Mouse (Mus musculus): Measurements from ENCODE around the gene C4bp.
"Not testable (repeated sequence)": the region's sequence is repeated elsewhere in the genome, so short reads cannot be mapped to it uniquely, and the experiment has no call there.

The C4bp gene

DNA sequence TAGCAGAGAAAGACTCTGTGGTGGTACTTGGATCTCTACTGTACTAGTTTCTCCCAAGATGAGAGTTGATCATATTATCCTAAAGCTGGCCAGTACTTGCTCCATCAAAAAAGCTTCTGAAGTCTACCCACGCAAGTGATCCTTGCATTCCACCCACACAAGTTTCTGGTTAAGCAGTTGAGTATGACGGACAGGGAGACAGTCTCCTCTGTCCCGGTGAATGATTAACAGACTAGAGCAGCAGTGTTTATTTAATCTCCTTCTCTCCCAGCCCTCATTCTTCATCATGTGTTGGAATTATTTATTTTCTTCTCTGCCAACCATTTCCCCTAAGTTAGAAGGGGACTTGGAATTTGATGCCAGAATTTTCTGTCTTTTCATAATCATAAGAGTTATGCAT, at the start of gene C4bp:
Gene C4bp (minus strand): TSS at position 179 of the 400 bp plus-strand sequence.
- DNase-seq (ENCODE audit: low read depth in 2 of 2, low spot score in 2 of 2) = no peak

DNA sequence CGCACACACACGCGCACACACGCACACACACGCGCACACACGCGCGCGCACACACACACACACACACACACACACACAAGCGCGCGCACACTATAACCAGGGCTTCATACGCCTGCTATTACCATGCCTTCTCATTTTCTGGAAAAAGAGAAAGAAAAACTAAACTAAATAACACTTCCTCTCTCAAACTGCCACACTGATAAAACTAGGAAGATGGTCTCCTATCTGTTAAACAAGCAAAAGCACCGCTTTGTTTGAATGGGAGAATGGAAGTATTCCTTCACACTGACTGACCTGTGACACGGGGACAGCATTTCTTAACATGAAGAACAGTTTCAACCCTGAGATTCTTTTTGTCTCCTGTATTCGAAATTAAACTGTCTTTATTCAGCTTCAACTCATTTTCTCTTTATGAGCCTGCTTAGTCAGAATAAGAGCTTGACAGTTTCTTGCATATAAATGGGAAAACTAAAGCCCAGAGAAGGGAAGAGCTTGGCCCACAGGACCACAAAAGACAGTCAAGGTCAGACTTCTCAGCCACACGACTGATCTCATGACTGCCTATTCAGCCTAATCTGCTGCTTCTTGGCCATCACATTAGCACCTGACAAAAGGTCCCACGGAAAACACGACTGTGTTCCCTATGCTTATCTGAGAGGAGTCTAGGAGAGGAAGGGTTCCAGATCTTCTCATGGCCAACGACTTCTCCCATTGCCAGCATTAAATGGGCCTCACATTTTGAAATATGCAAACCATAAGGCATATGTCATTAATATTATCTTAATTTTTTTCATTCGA, 49.0 kb upstream of the C4bp start:
- DNase-seq (ENCODE audit: low read depth in 2 of 2, low spot score in 2 of 2) = no peak

DNA sequence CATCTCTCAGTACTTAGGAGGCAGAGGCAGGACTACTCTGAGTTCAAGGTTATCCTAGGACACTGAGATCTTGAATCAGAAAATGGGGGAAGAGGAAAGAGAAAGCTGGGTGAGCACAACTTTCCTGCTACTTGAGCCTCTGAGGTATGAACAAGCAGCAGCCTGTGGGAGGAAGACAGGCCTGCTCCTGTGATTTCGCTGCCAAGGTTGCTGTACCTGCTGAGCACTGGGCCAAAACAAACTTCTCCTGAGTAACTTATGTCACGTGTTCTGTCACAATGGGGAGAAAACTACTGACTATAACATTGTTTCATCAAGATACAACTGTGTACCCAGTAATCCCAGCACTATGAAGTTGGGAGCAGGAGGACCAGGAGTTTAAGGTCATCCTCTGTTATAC, 42.2 kb upstream of the C4bp start:
- no peak for DNase-seq (ENCODE audit: low read depth in 2 of 2, low spot score in 2 of 2)

DNA sequence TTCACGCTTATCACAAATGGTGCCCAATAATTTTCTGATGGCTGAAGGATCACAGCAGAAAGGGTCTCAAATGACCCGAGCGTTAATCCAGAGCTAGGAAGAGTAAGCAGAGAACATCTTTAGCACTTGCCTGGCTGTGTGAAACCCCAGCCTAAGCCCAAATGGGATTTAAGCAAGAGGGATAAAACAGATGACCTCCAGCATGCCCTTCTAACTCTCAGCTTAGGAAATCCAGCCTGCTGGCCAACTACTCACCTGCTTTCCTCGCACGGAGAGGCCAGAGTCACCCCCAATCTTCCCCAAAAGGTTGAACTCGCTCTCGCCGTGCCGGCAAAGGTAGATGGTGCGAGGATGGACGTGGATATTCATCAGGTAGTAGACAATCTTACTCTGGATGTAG, 40.5 kb upstream of the C4bp start:
- no peak for DNase-seq (ENCODE audit: low read depth in 2 of 2, low spot score in 2 of 2)

DNA sequence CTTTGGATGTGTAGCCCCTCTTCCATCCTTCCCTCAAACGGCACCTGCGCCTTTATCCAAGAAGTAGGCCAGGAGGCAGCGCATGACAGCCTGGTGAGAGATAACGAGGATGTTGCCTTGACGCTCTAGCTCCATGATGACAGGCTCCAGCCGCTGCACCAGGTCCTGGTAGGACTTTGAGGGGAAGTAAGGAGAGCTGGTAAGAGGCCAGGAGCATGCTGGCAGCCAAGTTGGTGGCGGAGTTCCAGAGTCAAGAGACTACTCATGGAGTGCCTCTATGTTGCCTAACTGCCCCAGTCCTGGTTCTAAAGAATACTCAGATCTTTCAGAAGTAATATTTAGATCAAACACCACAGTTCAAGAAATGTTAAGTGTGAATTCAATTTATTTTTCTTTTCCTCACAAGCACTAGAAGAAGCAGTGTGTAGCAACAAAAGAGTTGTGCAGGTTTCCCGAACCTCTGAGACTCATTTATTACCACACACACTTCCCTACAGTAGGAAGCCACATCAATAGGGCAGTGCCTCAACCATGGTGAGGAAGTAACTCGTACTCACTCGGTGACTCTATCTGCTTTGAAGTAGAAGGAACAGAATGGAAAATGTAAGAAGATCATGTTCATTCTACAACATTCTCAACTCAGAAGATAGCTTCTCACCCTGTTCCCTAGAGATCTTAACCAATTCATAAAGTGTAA, 38.7 kb upstream of the C4bp start:
- DNase-seq (ENCODE audit: low read depth in 2 of 2, low spot score in 2 of 2) = no peak

DNA sequence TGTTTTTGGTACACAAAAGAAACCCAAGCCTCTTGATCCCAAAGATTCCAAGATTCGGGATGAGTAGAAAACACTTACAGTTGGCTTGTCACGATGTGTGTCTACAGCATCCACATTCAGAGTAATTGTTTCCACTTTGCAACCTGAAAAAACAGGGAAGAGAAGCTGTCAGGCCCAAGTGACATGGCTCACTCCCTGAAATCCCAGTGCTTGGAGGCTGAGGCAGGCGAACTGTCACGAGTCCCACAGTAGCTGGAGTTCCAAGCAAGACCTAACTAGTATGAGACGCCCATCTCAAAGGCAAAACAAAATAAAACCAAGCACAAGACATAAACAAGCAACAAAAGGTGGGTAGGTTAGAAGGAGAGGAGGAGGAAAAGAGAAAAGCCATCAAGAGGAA, 37.2 kb upstream of the C4bp start:
- DNase-seq (ENCODE audit: low read depth in 2 of 2, low spot score in 2 of 2) = no peak

DNA sequence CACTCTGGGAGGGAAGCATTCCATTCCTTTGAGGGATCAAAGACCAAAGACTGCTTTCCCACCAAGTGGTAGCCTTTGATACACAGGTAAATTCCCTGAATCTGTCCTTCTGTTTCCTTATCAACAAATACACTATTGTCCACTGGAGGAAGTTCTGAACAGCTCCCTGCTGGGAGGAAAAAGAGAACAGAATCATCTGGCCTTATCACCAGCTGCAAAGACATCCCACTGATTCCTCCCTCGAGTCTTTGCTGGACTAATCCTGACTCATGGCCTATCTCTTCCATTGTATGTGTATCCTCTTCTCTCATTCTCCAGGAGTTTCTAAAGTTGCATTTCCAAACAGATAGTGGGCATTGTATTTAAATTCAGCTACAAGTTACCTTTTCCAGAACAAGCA, 22.5 kb upstream of the C4bp start:
- no peak for DNase-seq (ENCODE audit: low read depth in 2 of 2, low spot score in 2 of 2)

DNA sequence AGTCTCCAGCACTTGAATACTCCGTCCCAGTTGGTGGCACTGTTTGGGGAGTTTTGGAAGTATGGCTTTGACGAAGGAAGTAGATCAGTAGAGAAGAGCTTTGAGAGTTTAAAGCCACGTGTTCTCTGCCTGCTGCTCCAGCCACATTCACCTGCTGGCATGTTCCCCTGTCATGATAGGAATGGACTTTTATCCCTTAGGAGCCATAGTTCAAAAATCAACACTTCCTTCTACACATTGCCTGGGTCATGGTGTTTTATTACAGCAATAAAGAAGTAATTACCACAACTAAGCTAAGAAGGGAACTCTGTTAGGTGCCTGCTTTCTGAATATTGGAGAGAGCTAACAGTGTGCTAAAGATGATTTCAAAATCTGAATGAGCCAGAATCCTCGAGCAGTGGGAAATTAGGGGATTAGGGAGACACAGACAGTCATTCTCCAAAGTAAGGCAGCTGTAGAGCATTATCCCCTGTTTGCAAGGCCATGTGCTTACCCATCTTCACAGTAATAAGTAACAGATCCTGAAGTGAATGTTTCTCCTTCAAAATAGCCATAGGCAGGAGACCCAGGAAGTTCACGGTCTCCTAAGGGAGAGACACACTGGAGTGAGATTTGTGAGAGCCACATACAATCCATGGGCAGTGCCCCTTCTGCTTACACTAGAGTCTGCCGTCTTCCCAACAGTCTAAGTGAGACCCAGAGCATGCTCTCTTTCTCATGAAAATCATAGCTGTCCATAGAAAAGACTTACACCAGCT, 20.4 kb upstream of the C4bp start:
- DNase-seq (ENCODE audit: low read depth in 2 of 2, low spot score in 2 of 2) = no peak

DNA sequence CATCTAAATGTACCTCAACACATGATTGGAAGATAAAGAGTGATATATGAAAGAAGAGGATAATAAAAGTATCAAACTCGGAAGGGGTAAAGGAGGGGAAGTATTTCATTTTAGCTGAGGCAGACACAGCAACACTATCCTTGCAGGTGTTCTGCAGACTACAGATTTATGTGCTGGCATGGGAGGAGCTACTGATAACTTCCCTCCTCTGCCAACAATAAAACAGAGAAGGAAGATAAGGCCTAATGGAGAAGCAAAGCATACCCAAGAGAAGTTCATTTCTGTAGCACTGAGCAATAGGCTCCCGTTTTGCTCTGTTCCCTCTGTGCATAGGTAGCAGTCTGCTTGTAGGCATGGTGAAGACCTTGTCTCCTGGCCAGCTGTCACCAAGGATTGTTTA, 19.6 kb upstream of the C4bp start:
- no peak for DNase-seq (ENCODE audit: low read depth in 2 of 2, low spot score in 2 of 2)

DNA sequence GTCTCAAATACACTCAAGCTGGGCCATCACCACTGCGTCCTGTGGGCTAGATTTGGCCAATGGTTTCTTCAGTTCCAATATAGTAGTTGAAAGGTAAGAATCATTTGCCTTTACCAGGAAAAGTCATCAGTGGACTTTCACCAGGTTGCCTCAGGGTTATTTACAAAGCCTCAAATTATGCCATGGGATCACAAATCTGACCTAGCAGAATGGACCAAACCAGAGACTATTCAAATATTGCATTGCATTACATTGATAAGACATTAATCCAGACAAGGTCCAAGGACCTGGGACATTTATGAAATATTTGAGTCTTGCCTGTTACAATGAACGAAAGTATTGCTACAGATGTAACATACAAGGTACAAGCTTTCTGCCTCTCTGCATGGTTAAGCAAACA, 17.1 kb upstream of the C4bp start:
- DNase-seq (ENCODE audit: low read depth in 2 of 2, low spot score in 2 of 2) = no peak

DNA sequence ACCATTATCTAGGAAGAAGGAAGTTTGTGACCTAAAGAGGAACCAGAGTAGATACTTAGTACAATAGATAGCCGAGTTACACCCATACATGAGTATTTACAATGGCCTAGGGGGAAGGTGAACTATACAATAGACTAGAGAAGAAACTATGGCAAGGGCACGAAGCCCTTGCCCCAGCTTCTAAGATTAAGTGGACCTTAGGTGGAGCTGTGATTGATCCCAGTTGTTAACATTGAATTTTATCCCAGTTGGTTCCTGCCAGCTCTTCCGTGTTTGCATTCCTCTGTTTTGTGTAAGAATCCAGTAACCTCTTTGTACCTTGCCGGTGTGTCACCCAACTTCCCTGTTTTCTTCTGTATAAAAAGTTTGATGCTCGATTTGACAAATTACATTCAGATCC, 2.1 kb upstream of the C4bp start:
- not testable (repeated sequence) for DNase-seq (ENCODE audit: low read depth in 2 of 2, low spot score in 2 of 2)

DNA sequence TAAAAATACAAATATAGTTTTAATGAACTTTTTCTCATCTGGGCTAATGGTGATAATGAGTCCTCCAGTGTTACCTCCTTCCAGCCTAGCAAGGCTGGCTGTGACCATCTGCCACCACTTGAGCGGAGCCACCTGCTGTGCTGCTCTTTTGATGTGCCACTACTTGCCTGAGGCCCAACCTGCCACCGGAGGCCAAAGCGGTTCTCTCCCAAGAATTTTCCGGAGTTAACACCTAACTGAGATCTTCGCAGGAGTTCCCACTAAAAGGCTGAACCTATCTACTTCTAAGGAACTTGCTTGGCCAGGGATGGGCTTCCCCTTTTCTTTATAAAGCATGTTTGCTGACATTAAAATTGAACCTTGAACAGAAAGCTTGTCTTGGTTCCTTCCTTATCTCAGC, 1.8 kb downstream of the C4bp start:
- DNase-seq (ENCODE audit: low read depth in 2 of 2, low spot score in 2 of 2) = not testable (repeated sequence)

DNA sequence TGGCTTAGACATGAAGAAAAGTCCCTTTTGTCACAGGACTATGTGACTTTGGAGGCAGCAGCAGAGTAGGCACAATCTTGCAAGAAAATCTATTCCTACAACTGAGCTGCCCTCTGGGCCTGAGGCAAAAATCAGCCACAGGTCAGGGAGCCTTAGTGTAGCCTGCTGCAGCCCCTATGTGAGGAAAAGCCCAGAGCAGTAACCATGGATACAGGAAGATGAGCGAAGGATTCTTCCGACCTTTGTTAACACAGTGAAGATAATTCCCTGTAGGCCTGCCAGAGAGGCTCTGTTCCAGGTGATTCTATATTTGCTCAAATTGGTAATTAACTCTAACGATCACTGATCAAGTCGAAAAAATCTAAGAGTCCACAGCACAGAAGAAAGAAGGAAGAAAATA, 17.3 kb downstream of the C4bp start:
- DNase-seq (ENCODE audit: low read depth in 2 of 2, low spot score in 2 of 2) = no peak

DNA sequence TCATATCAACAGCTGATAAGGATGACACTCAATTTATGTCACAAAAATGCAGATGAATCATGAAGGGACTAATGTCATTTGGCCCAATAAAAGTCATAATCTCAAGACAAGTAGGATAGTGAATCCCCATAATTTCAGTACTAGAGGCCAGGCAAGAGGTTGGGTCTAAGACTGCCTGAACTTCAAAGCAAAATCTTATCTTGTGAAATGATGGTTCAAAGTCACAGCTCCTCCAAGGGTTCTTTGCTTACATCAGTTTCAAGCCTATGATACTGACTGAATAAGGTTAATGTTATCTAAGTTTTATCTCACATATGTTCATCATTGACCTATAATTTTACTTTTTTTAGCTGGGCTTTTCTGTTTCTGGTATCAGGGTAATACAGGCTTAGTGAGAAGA, 20.5 kb downstream of the C4bp start:
- DNase-seq (ENCODE audit: low read depth in 2 of 2, low spot score in 2 of 2) = no peak

DNA sequence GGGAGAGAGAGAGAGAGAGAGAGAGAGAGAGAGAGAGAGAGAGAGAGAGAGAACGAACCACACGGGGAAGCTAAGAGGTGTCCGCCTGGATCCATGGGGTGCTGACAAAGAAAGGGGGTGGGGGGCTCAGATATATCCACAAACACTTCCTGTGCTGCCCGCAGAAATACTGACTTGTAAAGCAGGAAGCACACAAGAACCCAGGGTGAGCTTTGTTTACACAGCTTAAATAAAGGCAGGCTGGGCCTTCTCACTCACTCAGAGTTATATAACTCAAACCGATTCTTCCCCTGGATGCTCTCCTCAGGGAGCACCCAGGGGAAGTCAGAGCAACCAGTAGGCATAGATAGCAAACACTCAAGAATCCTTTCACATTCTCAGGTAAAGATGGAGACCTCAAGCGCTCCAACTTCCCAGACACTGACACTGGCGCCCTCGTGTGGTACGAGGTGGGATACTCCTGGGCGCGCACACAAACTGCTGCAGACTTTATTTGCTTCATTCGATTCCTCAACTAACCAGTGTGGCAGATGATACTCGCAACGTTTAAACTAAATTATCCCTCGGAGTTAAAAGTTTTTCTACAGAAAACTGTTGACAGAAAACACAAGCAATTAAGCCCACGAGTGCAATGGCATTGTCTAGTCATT, 27.5 kb downstream of the C4bp start:
- DNase-seq (ENCODE audit: low read depth in 2 of 2, low spot score in 2 of 2) = peak; percentile 87 to 93

DNA sequence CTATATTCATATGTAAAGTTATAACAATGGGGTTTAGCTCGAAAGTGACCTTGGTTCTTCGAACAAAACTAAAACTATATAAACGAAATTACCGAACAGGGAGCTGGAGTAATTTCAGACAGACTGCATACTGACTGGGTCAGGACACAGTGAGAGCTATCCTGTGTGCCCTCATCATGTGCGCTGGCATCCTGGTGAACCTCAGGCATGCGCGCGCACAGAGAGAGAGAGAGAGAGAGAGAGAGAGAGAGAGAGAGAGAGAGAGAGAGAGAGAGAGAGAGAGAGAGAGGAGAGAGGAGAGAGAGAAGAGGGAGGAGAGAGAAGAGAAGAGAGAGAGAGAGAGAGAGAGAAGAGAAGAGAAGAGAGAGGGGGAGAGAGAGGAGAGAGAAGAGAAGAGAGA, 28.1 kb downstream of the C4bp start:
- peak; percentile 27 to 33 for DNase-seq (ENCODE audit: low read depth in 2 of 2, low spot score in 2 of 2)

DNA sequence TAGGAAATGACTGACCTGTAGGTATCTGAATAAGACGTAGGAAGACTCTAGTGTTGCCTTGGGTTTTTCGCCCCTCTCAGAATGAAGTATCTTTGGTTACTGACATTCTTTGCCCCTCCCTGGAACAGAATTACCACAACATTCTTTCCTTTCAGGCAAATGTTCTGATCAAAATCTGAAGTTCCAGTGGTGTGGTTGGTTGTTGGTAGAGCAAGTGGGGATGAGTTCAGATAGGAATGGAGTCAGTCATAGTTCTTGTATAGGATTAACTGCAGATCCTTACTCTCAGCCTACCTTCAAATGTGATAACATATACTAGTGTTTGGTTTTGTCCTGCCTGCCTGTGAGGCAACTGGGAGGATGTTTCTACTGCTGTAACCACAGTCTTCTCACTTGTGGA, 31.9 kb downstream of the C4bp start, which contains the start of gene Zp3r:
Gene Zp3r (minus strand): TSS at position 101 of the 400 bp plus-strand sequence.
- DNase-seq (ENCODE audit: low read depth in 2 of 2, low spot score in 2 of 2) = peak; percentile 11 to 23

DNA sequence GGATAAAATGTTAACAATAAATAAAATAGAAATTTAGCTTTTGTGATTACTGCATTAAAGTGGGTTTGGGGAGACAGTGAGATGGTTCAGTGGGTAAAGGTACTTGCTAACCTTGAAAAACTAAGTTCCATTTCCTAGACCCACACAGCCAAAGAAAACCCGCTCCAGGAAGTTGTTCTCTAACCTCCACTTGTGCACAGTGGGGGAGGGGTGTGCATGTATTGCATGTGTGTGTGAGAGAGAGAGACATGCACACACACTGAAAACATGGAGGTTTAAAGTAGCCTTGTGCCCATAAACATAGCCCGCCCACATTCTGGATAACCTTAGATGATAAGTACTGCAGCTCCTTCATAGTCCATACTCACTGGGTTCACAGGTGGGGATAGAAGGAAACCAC, 65.1 kb downstream of the C4bp start:
- peak in 1 of 2 experiments; percentile 23 for DNase-seq (ENCODE audit: low read depth in 2 of 2, low spot score in 2 of 2)

DNA sequence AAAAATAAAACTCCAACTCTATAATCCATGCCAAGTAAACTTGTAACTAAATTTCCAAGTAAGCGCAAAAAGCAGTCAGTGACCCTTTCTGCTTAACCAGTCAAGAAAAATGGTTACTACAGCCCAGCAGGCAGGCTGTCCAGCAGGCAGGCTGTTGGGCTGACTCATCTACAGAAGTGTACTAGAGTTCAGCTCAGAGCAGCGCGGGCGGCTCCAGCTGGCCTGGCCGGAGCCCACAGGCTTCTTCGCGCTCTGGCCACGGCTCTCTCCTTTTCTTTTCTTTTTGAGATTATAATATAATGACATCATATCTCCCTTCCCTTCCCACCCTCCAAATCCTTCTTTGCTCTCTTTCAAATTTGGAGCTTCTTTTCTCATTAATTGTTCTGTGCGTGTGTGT, 72.8 kb downstream of the C4bp start:
- no peak for DNase-seq (ENCODE audit: low read depth in 2 of 2, low spot score in 2 of 2)

Measured in CD8-positive naive resting alpha-beta T cell, adult 2 months (primary cell).